Mouse (Mus musculus): ENCODE data around the gene Gm6614.

GRCm38 (mm10) chr6:141984644-141985043 lies 26.6 kb downstream of the Gm6614 start:
- no peak for TF ChIP-seq CTCF (IDR thresholded peaks at IDR 0.05; ENCODE audit: insufficient read depth, low read length)
- TF ChIP-seq POLR2A (IDR thresholded peaks at IDR 0.05; ENCODE audit: borderline replicate concordance, extremely low read depth, low read depth, low read length): no peak
